Mouse (Mus musculus): ENCODE results near the gene Ciapin1.

DNA sequence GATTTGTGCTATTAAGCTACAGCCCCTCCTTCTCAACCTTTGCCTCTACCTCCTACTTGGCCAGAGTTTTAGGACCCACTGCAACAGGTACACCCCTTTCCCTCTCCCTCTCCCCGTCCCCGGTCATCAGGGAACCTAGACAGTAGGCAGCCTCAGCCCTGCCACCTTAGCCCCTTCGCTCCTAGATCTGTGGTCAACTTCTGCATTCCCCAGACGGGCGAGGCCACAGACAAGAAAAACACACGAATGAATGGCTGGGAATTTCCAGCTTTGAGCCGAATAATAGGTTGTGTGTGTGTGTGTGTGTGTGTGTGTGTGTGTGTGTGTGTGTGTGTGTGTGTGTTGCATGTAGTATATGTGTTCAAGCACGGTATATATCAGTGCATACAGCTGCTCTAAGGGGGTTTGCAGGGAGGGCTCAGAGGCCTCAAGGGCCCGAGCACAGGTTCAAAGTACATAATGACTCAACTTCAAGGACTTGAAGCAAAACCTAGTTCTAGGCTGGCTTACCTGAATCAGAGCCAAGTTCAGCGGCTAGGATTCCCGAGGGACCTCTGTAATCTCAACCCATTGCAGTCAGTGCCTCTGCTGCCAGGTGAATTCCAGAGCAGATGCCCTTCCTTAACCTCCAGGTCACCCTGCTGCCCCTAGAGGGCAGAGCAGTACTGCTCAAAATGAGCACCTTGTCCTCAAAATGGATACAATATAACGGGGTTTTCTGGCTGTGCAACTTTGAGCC lies 52.7 kb downstream of the Ciapin1 start:
- TF ChIP-seq TAL1 (IDR thresholded peaks at IDR 0.05; ENCODE audit: low read length) (no peak), GATA1 (IDR thresholded peaks at IDR 0.05; ENCODE audit: low read length) (no peak)

Measured in erythroblast, embryonic 14.5 days (primary cell).